Mouse (Mus musculus) C2C12 (cell line): ENCODE data around the gene Naa15.

Experiments used
- CEBPB ChIP-seq: IDR thresholded peaks from one replicate; pipeline ENCODE4 v1.6.1; 2011; ENCODE audit warnings: low read depth, mild to moderate bottlenecking, control low read depth, moderate library complexity
- CTCF ChIP-seq: IDR thresholded peaks from one replicate; pipeline ENCODE4 v1.5.1; 2011; ENCODE audit not compliant: control insufficient read depth, insufficient read depth, insufficient read length
- FOSL1 ChIP-seq: IDR thresholded peaks from one replicate; pipeline ENCODE4 v1.8.0; 2011; ENCODE audit warnings: mild to moderate bottlenecking, low read length; ENCODE audit not compliant: poor library complexity, insufficient read depth, severe bottlenecking

GRCm38 (mm10) chr3:51399531-51399930 lies 15.4 kb upstream of the Naa15 start:
- TF ChIP-seq CTCF (no peak), FOSL1 (no peak), CEBPB (no peak)
